Mouse (Mus musculus): Measurements from ENCODE around the gene Pdcd4. TPM values are rescaled to one million over a fixed set of nuclear protein-coding genes. Genes with fewer than 3 reads are reported as not detected.
A peak's percentile ranks its signal among the peaks of the same experiment; 100 is the strongest.
"Not testable (repeated sequence)": the region's sequence is repeated elsewhere in the genome, so short reads cannot be mapped to it uniquely, and the experiment has no call there.

The Pdcd4 gene
- total RNA-seq, 1 experiment from 2014 or later: 408 TPM

- ATAC-seq (replicated peaks; ENCODE audit: low read depth, poor library complexity, severe bottlenecking): no peak
These were observed 47.4 kb downstream of the Pdcd4 start for GRCm38 (mm10) chr19:53939467-53939866.

GRCm38 (mm10) chr19:53941139-53941538, 49.1 kb downstream of the Pdcd4 start:
- no peak for ATAC-seq (replicated peaks; ENCODE audit: low read depth, poor library complexity, severe bottlenecking)

- no peak for ATAC-seq (replicated peaks; ENCODE audit: low read depth, poor library complexity, severe bottlenecking)
These were observed 50.3 kb downstream of the Pdcd4 start for GRCm38 (mm10) chr19:53942342-53942741.

- ATAC-seq (replicated peaks; ENCODE audit: low read depth, poor library complexity, severe bottlenecking): peak; percentile 82
These were observed 52.1 kb downstream of the Pdcd4 start, which contains the start of the genes Shoc2 and Bbip1 for GRCm38 (mm10) chr19:53943802-53944785. TSS of gene Shoc2 (plus strand) at chr19:53944306. TSS of gene Bbip1 (minus strand) at chr19:53944627.

- ATAC-seq (replicated peaks; ENCODE audit: low read depth, poor library complexity, severe bottlenecking): no peak
These were observed 52.7 kb downstream of the Pdcd4 start for GRCm38 (mm10) chr19:53944786-53945169.

- 0 out of 2 replicates have a peak, but pooled peaks have one; percentile 6 for ATAC-seq (replicated peaks; ENCODE audit: low read depth, poor library complexity, severe bottlenecking)
These were observed 53.4 kb downstream of the Pdcd4 start for GRCm38 (mm10) chr19:53945171-53946042.

- ATAC-seq (replicated peaks; ENCODE audit: low read depth, poor library complexity, severe bottlenecking): no peak
These were observed 65.5 kb downstream of the Pdcd4 start for GRCm38 (mm10) chr19:53957513-53957912.

- ATAC-seq (replicated peaks; ENCODE audit: low read depth, poor library complexity, severe bottlenecking): no peak
These were observed 70.5 kb downstream of the Pdcd4 start for GRCm38 (mm10) chr19:53962511-53962910.

GRCm38 (mm10) chr19:53964347-53964746, 72.3 kb downstream of the Pdcd4 start:
- not testable (repeated sequence) for ATAC-seq (replicated peaks; ENCODE audit: low read depth, poor library complexity, severe bottlenecking)

GRCm38 (mm10) chr19:53964910-53965633, 73.0 kb downstream of the Pdcd4 start:
- ATAC-seq (replicated peaks; ENCODE audit: low read depth, poor library complexity, severe bottlenecking): peak; percentile 45; the same call in 1 of the 2 replicates

GRCm38 (mm10) chr19:53969226-53969625, 77.2 kb downstream of the Pdcd4 start:
- no peak for ATAC-seq (replicated peaks; ENCODE audit: low read depth, poor library complexity, severe bottlenecking)

GRCm38 (mm10) chr19:53971938-53972337, 79.9 kb downstream of the Pdcd4 start:
- peak; percentile 91 for ATAC-seq (replicated peaks; ENCODE audit: low read depth, poor library complexity, severe bottlenecking)

- no peak for ATAC-seq (replicated peaks; ENCODE audit: low read depth, poor library complexity, severe bottlenecking)
These were observed 81.6 kb downstream of the Pdcd4 start for GRCm38 (mm10) chr19:53973656-53974055.

Other genes with a start within 250 kb of the Pdcd4 start
- 0.69 TPM in 1 of 2 replicates, not detected in the other for gene Rbm20, start 214.9 kb upstream of the Pdcd4 start, total RNA-seq (2017)
- 54.7 and 60.6 TPM in 2 replicates for gene Shoc2, start 52.1 kb downstream of the Pdcd4 start, total RNA-seq (2017)
- 34.9 and 36.0 TPM in 2 replicates for gene Bbip1, start 52.4 kb downstream of the Pdcd4 start, total RNA-seq (2017)
- gene Adra2a, start 151.9 kb downstream of the Pdcd4 start, total RNA-seq (2017): 0.32 and 0.49 TPM in 2 replicates

All from common myeloid progenitor, adult 5-6 weeks (primary cell).